23 mouse cellular contexts compared by ENCODE assay signal in genomic region chr16:4611676-4612075, GRCm38 (mm10). TPM values are rescaled to one million over a fixed set of nuclear protein-coding genes. Genes with fewer than 3 reads are reported as not detected.
A peak's percentile ranks its signal among the peaks of the same experiment; 100 is the strongest.
DNase-seq lines count a peak whose midpoint lies in the region; ATAC-seq and TF ChIP-seq lines count a peak whose summit lies in the region.
"Had no signal": no experiment of that assay in that cellular context is flagged by ENCODE, and none has a peak within 500 bp of the region (broad histone marks: within the 10 kb centered on the region; RNA-seq: fewer than 3 reads in every experiment).

No protein-coding gene starts in this region.

- no peak overlapping the region for H3K4me3 ChIP-seq in kidney, postnatal 0 days (replicated peaks; ENCODE audit: low read depth, low read length)
- H3K4me3 ChIP-seq in kidney, adult 2 months (ENCODE audit: insufficient read depth, low read depth, low read length), result no peak overlapping the region
- H3K4me3 ChIP-seq in lung, postnatal 0 days (ENCODE audit: low read depth, low read length), result no peak overlapping the region
- H3K4me3 ChIP-seq in gastrocnemius, adult 2 months, result no peak overlapping the region
- H3K4me3 ChIP-seq: embryonic facial prominence, embryonic 10.5 days; heart, embryonic 10.5 days; kidney, embryonic 15.5 days; liver, embryonic 12.5 days; megakaryocyte, embryonic 14.5 days; midbrain, embryonic 15.5 days; neural tube, embryonic 15.5 days had no signal

- WGBS in kidney, postnatal 0 days, result 95% methylated on average over 7 of the region's 7 CpGs
- WGBS in kidney, adult 2 months, result 77% methylated on average over 7 of the region's 7 CpGs
- WGBS in lung, postnatal 0 days, result 83% methylated on average over 7 of the region's 7 CpGs

- no peak for DNase-seq in kidney, postnatal 0 days (ENCODE audit: low spot score)
- no peak for DNase-seq in kidney, adult 2 months
- DNase-seq in lung, postnatal 0 days (ENCODE audit: low spot score), result no peak
- DNase-seq in lung, postnatal 14 days, result no peak
- DNase-seq in R1 (ENCODE audit: low read depth, low spot score), result peak; percentile 69
- no peak for DNase-seq in spleen, postnatal 36 days (ENCODE audit: low spot score in 2 of 2)
- DNase-seq in gastrocnemius, adult 2 months, result no peak
- DNase-seq: cerebellum, adult 8-10 months; gastrocnemius, postnatal 10 days; heart, postnatal 10 days; left cerebral cortex, postnatal 4 days; right cerebral cortex, postnatal 14 days; spleen, adult 18-20 months; thymus, adult 18-20 months; thymus, postnatal 4 days had no signal

- H3K9me3 ChIP-seq in kidney, postnatal 0 days (replicated peaks; ENCODE audit: low read length), result no peaks in the 10 kb centered on the region
- no peaks in the 10 kb centered on the region for H3K9me3 ChIP-seq in lung, postnatal 0 days (ENCODE audit: low read length)
- H3K9me3 ChIP-seq: embryonic facial prominence, embryonic 10.5 days; G1E; heart, embryonic 10.5 days; kidney, embryonic 15.5 days; liver, embryonic 12.5 days; megakaryocyte, embryonic 14.5 days; midbrain, embryonic 15.5 days; neural tube, embryonic 15.5 days had no signal

- H3K4me2 ChIP-seq in kidney, postnatal 0 days (ENCODE audit: low read length), result no peak overlapping the region
- H3K4me2 ChIP-seq in lung, postnatal 0 days (replicated peaks; ENCODE audit: low read depth, low read length), result no peak overlapping the region
- H3K4me2 ChIP-seq: kidney, embryonic 15.5 days; liver, embryonic 12.5 days; midbrain, embryonic 15.5 days; neural tube, embryonic 15.5 days had no signal

- peak; percentile 31; the same call in 1 of the 2 replicates for TF ChIP-seq CTCF in kidney, postnatal 0 days (IDR thresholded peaks at IDR 0.05; ENCODE audit: low read depth)
- no peak; the same call in 1 of the 2 replicates for TF ChIP-seq CTCF in kidney, adult 2 months (conservative IDR thresholded peaks at IDR 0.05; ENCODE audit: insufficient read depth, insufficient read length, low read depth, low read length)
- TF ChIP-seq CTCF in lung, postnatal 0 days (IDR thresholded peaks at IDR 0.05), result peak; percentile 45
- no peak for TF ChIP-seq CTCF in gastrocnemius, adult 2 months (IDR thresholded peaks at IDR 0.05)

- H3K36me3 ChIP-seq in kidney, postnatal 0 days (ENCODE audit: insufficient read depth, low read length), result peaks cover 50% of the 10 kb centered on the region
- H3K36me3 ChIP-seq in kidney, adult 2 months (ENCODE audit: control insufficient read depth, insufficient read depth, low read length), result peaks cover 3% of the 10 kb centered on the region; the same call in 1 of the 2 replicates
- H3K36me3 ChIP-seq in lung, postnatal 0 days (ENCODE audit: insufficient read depth, low read length), result 0 out of 2 replicates have a peak, but pooled peaks cover 17% of the 10 kb centered on the region

- no peak overlapping the region for H3K27ac ChIP-seq in kidney, postnatal 0 days
- H3K27ac ChIP-seq in kidney, adult 2 months (ENCODE audit: insufficient read depth, low read depth, low read length), result no peak overlapping the region
- H3K27ac ChIP-seq in lung, postnatal 0 days (ENCODE audit: low read length), result no peak overlapping the region
- H3K27ac ChIP-seq in gastrocnemius, adult 2 months, result no peak overlapping the region
- H3K27ac ChIP-seq: embryonic facial prominence, embryonic 10.5 days; heart, embryonic 10.5 days; kidney, embryonic 15.5 days; liver, embryonic 12.5 days; midbrain, embryonic 15.5 days; neural tube, embryonic 15.5 days had no signal

- ATAC-seq in kidney, postnatal 0 days (replicated peaks; ENCODE audit: low FRiP score, low read depth), result no peak
- no peak for ATAC-seq in lung, postnatal 0 days
- ATAC-seq: liver, embryonic 12.5 days; midbrain, embryonic 15.5 days had no signal

- H3K4me1 ChIP-seq in kidney, postnatal 0 days (replicated peaks; ENCODE audit: insufficient read depth, low read length), result peaks cover 19% of the 10 kb centered on the region
- peaks cover 47% of the 10 kb centered on the region for H3K4me1 ChIP-seq in kidney, adult 2 months (ENCODE audit: control insufficient read depth, insufficient read depth, low read length)
- peaks cover under 1% of the 10 kb centered on the region; the same call in 1 of the 2 replicates for H3K4me1 ChIP-seq in lung, postnatal 0 days (ENCODE audit: insufficient read depth, low read depth, low read length)

- H3K27me3 ChIP-seq in kidney, postnatal 0 days (ENCODE audit: insufficient read depth, low read length), result no peaks in the 10 kb centered on the region
- no peaks in the 10 kb centered on the region for H3K27me3 ChIP-seq in kidney, adult 2 months (replicated peaks; ENCODE audit: control insufficient read depth, insufficient read depth, low read length)
- H3K27me3 ChIP-seq in lung, postnatal 0 days (replicated peaks; ENCODE audit: insufficient read depth, low read length), result no peaks in the 10 kb centered on the region
- H3K27me3 ChIP-seq: kidney, embryonic 15.5 days; liver, embryonic 12.5 days; midbrain, embryonic 15.5 days; neural tube, embryonic 15.5 days had no signal

- intact Hi-C loops in gastrocnemius, adult 2 months (cut with DNase I), result no loop called here

- no peak for TF ChIP-seq EP300 in lung, postnatal 0 days (IDR thresholded peaks at IDR 0.05)

- no peak overlapping the region for H3K9ac ChIP-seq in kidney, postnatal 0 days (ENCODE audit: low read depth, low read length)
- H3K9ac ChIP-seq in lung, postnatal 0 days (replicated peaks; ENCODE audit: low read depth), result no peak overlapping the region
- H3K9ac ChIP-seq: kidney, embryonic 15.5 days; liver, embryonic 12.5 days; midbrain, embryonic 15.5 days; neural tube, embryonic 15.5 days had no signal

- TF ChIP-seq POLR2A in kidney, adult 2 months (IDR thresholded peaks at IDR 0.05; ENCODE audit: low read depth, low read length), result no peak

RNA-seq across cellular contexts. Expression of gene Pam16, which starts 13.1 kb away (rescaled TPM):
- polyA plus RNA-seq in kidney, postnatal 0 days (2015; fragmentation: Nextera tagmentation; extraction: Ambion mirVana), result 105 and 106 TPM in 2 replicates
- polyA plus RNA-seq in kidney, adult 2 months (2012; rRNA removed), result 27.3 and 41.8 TPM in 2 replicates
- polyA plus RNA-seq in lung, postnatal 0 days (2015; fragmentation: Nextera tagmentation; extraction: Ambion mirVana), result 76.2 and 78.4 TPM in 2 replicates
- 100 to 1,000 TPM in 1 of 2 experiments, 10 to 100 TPM in 1; 97.4 to 112 TPM for total RNA-seq in gastrocnemius, adult 2 months (2021)

RNA-seq across cellular contexts. Expression of gene Glis2, which starts 17.2 kb away (rescaled TPM):
- polyA plus RNA-seq in kidney, postnatal 0 days (2015; fragmentation: Nextera tagmentation; extraction: Ambion mirVana), result 74.6 and 78.8 TPM in 2 replicates
- polyA plus RNA-seq in kidney, adult 2 months (2012; rRNA removed), result 210 and 226 TPM in 2 replicates
- polyA plus RNA-seq in lung, postnatal 0 days (2015; fragmentation: Nextera tagmentation; extraction: Ambion mirVana), result 20.7 and 26.5 TPM in 2 replicates
- 1 to 10 TPM; 5.2 to 6.9 TPM for total RNA-seq in gastrocnemius, adult 2 months (2021)

RNA-seq across cellular contexts. Expression of gene Vasn, which starts 28.1 kb away (rescaled TPM):
- 20.4 and 21.1 TPM in 2 replicates for polyA plus RNA-seq in kidney, postnatal 0 days (2015; fragmentation: Nextera tagmentation; extraction: Ambion mirVana)
- 34.6 and 42.3 TPM in 2 replicates for polyA plus RNA-seq in kidney, adult 2 months (2012; rRNA removed)
- polyA plus RNA-seq in lung, postnatal 0 days (2015; fragmentation: Nextera tagmentation; extraction: Ambion mirVana), result 17.4 and 18.0 TPM in 2 replicates
- 1 to 10 TPM; 4.8 to 6.0 TPM for total RNA-seq in gastrocnemius, adult 2 months (2021)

RNA-seq across cellular contexts. Expression of gene Dnaja3, which starts 28.1 kb away (rescaled TPM):
- polyA plus RNA-seq in kidney, postnatal 0 days (2015; fragmentation: Nextera tagmentation; extraction: Ambion mirVana), result 87.8 and 89.3 TPM in 2 replicates
- 57.8 and 72.9 TPM in 2 replicates for polyA plus RNA-seq in kidney, adult 2 months (2012; rRNA removed)
- 37.8 and 38.9 TPM in 2 replicates for polyA plus RNA-seq in lung, postnatal 0 days (2015; fragmentation: Nextera tagmentation; extraction: Ambion mirVana)
- 100 to 1,000 TPM in 1 of 2 experiments, 10 to 100 TPM in 1; 86.4 to 110 TPM for total RNA-seq in gastrocnemius, adult 2 months (2021)

RNA-seq across cellular contexts. Expression of gene Tfap4, which starts 52.0 kb away (rescaled TPM):
- 17.2 and 19.6 TPM in 2 replicates for polyA plus RNA-seq in kidney, postnatal 0 days (2015; fragmentation: Nextera tagmentation; extraction: Ambion mirVana)
- 4.5 and 5.1 TPM in 2 replicates for polyA plus RNA-seq in kidney, adult 2 months (2012; rRNA removed)
- 5.7 and 6.4 TPM in 2 replicates for polyA plus RNA-seq in lung, postnatal 0 days (2015; fragmentation: Nextera tagmentation; extraction: Ambion mirVana)
- 1 to 10 TPM; 3.0 to 5.1 TPM for total RNA-seq in gastrocnemius, adult 2 months (2021)

Comparison
In these comparisons a context has a peak if more than half of its experiments do, and no peak if none do; other contexts are left out.
1. CTCF ChIP-seq: peak in kidney, postnatal 0 days (single experiment) and lung, postnatal 0 days (single experiment); none in kidney, adult 2 months (single experiment) and gastrocnemius, adult 2 months (single experiment).